Mouse (Mus musculus) brain, embryonic 14.5 days (tissue): ENCODE measurements at regions not wholly inside any gene's neighbourhood (a gene's known extent, or its start where the extent isn't known, plus 50 kb on each side); places are given as distances from the start of the nearest gene placed in this dataset.

ENCODE experiments used
- DNase-seq: peaks from one replicate; pipeline ENCODE4 v3.0.0-alpha.2; 2011; ENCODE audit warnings: low read depth
- CTCF ChIP-seq: fragments of 200-500 bp; IDR thresholded peaks from 2 replicates; pipeline ENCODE4 v1.5.1; 2012; ENCODE audit warnings: inconsistent platforms, mild to moderate bottlenecking, moderate library complexity, borderline replicate concordance; ENCODE audit not compliant: insufficient read depth, insufficient read length; ENCODE audit errors: extremely low read depth
- POLR2A ChIP-seq: fragments of 200-500 bp; IDR thresholded peaks from 2 replicates; pipeline ENCODE4 v1.6.1; 2012; ENCODE audit warnings: mild to moderate bottlenecking, inconsistent platforms, borderline replicate concordance; ENCODE audit not compliant: poor library complexity, insufficient read depth, insufficient read length, severe bottlenecking; ENCODE audit errors: extremely low read depth

DNA sequence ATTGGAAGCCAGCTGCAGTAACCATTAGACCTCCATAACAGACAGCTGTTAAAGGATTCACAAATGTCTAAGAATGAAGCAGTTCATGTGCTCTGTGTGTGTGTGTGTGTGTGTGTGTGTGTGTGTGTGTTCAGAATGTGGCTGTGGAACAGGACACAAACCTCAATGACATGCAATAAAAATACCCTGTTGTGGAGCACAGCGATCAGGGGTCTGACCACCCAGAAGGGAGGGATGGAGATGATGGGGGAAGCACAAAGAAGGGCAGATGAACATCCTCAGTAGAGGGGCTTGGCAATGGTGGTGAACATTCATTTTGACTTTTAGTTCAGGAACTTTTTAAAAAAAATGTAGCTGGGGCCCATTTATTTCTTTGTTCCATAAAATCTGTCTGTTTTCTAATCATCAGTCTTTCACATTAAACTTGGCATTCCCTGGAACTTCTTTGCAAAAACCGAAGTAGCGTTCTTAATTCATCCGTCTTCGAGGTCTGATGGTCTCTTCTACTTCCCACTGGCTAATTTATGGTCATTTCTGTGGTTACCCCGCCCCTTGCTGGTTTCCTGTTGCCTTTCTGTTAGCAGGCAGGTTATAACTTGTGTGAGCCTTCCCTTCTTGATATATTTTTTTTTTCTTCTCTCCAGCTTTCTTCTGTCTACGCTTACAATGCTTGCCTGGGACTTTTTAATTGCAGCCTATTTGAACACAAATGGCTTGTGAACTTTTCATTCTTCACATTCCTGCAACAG is 165.6 kb downstream of the Usp46 start:
- DNase-seq, result no peak

DNA sequence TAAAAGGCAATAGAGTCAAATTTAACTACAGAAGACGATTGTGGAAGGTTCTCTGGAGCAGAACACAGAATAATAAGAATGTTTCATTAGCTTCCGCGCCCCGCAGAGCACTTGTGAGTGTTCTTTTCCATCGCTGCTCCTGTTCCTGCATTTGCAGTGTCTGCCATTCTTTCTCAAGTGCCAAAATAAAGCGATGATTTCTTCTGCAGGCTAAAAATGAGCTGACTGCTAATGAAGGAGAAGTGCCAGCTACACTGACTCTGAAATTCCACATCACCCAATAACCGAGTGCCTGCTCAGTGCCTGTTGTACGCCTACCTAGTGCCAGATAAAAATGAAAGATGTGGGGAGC is 165.0 kb downstream of the Usp46 start:
- DNase-seq, result peak; percentile 59
- no peak for TF ChIP-seq CTCF
- TF ChIP-seq POLR2A, result no peak

More for the DNA sequence above, 165.6 kb downstream of the Usp46 start:
- TF ChIP-seq CTCF, result no peak
- TF ChIP-seq POLR2A, result no peak

DNA sequence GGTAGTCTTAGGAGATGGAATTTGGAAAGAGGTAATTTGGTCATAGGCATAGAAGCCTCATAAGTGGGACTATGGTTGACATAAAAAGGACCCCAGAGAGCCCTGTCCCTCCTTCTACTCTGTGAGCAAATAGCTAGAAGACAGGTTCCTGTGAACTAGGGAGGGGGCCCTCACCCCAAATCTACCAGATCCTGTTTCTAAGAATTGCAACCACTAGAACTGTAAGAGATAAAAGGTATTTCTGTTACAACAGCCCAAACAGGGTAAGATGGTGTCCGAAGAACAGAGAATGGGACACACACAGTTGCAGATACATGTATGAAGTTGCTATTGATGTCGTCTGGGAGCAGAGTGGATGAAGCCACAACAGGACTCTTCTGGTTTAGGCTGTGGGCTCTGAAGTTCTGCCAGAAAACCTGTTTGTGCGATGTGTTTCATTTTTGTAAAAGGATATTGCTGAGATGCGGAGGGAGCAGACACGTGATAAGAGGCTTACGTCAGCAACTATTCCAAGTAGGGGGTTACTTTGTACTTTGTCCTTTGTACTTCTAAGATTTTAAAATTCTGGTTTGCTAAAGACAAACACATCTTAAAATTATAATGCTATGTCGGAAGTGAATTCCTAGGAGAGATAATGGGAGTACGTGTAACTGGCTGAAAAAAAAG is 164.0 kb downstream of the Usp46 start:
- DNase-seq, result no peak
- TF ChIP-seq POLR2A (no peak), CTCF (no peak)

DNA sequence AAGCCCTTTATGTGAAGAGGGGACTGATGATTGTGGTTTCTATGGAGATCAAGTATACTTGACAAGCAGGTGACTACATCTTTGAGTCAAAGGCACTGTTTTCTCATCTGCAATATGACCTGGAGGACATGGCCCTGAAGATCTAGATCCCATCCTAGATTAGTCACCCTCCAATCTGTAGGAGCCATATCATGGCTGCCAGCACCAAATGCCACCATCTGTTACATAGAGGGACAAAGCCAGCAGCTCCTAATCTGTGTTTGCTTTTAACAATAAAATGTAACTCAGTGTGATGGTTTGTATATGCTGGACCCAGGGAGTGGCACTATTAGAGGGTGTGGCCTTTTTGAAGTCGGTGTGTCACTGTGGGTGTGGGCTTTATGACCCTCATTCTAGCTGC is 156.1 kb downstream of the Usp46 start:
- no peak for DNase-seq
- TF ChIP-seq POLR2A, result no peak
- no peak for TF ChIP-seq CTCF

DNA sequence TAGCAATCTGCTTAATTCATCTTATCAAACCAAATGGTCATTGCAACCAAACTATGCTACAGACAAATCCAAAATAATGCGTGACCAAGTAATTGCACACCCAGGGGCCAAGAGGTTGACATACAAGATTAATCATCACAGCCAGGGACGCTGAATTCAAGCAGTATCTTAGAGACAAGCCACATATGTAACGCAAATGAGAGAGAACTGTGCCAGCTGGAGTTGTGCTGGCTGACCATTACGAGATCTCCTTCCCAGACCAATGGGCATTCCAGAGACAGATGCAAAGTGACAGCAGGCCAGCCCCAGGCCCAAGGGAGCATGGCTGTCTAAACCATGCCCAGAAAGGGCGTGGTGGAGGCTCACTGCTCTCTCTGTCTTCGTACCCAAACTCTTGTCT is 155.1 kb downstream of the Usp46 start:
- TF ChIP-seq CTCF (no peak), POLR2A (no peak)

DNA sequence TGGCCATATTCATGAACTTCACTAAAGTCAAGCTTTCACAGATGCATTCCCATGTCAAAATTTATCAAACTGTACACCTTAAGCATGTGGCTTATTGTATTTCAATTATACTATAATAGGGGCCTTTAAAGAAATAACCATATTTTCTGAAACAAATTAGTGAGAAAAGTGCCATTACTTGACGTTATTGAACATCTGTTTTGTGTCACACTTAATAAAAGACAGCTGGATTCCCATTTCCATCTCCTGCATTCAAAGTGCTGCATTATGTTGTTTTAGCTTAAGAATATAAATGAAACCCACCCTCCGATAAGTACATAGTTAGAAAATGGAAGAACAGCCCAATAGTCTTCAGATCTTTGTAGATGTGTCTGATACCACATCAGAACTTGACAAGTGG is 150.2 kb downstream of the Usp46 start:
- TF ChIP-seq CTCF (no peak), POLR2A (no peak)
- DNase-seq, result no peak

More for the DNA sequence above, 155.1 kb downstream of the Usp46 start:
- DNase-seq, result no peak

DNA sequence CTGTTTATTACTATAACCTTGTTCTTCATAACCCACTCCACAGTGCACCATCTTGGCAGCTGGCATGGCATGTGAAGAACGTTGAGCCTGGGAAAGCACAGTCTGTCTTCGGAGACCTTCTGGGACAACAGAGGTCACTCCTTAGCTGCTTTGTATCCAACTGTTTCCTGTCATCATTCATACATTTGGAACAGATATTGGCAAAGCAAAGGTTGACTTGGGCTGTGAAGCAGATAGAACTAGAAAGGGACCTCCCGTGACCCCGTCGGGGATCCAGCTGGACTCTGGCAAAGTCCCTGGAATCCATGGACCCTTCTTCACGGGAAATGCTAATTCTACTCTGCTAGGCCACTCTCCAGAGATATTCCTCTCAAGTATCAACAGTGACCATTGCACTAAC is 148.3 kb downstream of the Usp46 start:
- no peak for DNase-seq
- TF ChIP-seq POLR2A (no peak), CTCF (no peak)

DNA sequence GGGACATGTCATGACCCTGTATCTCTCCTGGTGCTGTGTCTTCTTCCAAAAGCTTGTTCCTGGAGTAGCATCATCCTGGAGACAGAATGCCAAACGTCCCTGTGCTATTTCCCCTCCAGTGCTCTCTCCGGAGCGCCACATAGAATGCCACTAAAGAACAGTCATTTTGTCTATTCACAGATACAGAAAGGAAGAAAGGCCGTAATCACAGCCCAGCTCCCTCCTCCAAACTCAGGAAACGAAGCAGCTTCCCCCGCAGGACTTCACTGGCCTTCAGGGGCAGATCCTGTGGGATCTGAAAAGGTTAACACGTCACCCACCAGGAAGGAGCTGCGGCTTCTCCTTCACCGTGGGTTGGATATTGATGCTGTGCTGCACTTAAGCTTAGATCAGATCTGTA is 140.7 kb downstream of the Usp46 start:
- TF ChIP-seq POLR2A (no peak), CTCF (no peak)
- no peak for DNase-seq

DNA sequence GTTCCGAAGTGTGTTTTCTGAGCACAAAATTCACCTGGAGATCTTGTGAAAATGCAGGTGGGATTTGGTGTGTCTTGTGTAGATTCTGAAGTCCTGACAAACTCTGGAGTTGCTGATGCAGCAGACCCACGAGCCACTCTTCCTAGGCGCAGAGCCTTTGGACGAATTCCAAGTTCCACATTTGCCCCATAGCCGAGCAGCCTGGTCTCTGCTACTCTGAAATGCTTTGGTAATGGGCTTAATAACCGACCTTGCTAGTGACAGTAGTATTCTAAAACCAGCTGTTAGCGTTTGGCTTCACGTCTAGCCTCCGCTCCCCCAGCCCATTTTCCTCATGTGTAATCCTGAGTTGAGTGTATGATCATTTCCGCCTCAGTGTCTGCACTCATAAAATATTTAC is 139.5 kb downstream of the Usp46 start:
- peak; percentile 37 for DNase-seq
- no peak for TF ChIP-seq POLR2A
- no peak for TF ChIP-seq CTCF

DNA sequence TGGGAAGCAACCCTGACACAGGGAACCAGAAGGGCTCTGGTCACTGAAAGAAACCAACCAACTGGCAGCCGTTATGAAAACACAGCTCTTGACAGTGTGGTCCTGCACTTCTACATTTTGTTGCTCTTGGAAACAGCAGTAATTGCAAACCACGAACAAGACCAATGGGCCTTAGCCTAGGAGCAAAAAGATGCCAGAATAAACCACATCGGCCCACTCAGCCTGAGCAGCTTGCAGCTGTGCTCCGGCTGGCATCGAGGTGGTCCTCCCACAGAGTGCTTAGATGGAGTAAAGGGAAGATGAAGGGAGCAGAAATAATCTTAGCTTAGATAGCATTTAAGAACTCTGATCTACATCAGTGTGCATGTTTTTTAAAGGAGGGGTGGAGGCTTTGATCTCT is 138.0 kb downstream of the Usp46 start:
- no peak for DNase-seq
- TF ChIP-seq CTCF, result no peak
- TF ChIP-seq POLR2A, result no peak

DNA sequence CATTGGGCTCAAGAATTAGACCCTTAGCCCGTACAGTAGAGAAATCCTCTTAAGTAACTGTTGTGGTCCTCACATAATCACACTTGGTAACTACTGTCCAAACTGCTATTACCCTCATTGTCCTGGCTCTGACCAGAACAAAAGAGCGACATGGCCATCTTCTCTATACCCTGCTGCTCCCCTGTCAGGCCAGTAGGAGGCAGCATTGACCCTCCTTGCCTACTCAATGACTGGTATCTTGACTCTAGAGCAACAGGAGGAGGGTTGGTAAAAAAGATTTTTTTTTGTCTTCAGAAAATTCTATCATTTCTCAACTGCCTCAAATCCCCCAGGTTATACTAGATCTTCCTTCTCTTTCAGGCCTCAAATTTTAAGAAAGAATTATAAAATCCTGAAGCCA is 130.4 kb downstream of the Usp46 start:
- DNase-seq, result no peak
- TF ChIP-seq CTCF (peak; percentile 60; the same call in 1 of the 2 replicates), POLR2A (no peak)

DNA sequence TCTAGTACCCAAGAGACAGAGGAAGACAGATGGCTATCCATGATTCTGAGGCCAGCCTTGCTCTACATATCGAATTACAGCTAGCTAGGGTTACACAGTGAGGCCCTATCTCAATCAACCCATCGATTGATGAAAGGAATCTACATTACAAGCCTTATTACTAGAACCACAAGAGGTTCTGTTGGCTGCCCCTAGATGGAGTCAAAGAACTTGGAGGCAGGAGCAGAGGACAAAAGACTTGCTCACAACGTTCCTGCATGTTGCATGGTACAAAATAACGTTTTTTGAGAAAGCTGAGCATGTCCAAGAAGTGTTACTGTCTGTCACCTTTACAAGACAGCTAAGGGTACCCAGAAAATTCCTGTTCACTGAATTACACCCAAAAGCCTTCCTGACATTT is 129.8 kb downstream of the Usp46 start:
- peak; percentile 30 for DNase-seq
- no peak for TF ChIP-seq CTCF
